Mouse (Mus musculus) bone marrow macrophage, adult 2 months (primary cell): Measurements from ENCODE around the gene Akr1a1.

Experiments used
- CTCF ChIP-seq: IDR thresholded peaks from 2 replicates; pipeline ENCODE4 v1.5.1; 2012; ENCODE audit warnings: low read depth, mild to moderate bottlenecking, low read length, moderate library complexity
- POLR2A ChIP-seq: IDR thresholded peaks from 2 replicates; pipeline ENCODE4 v1.6.1; 2012; ENCODE audit warnings: mild to moderate bottlenecking, low read depth, low read length, borderline replicate concordance

GRCm38 (mm10) chr4:116624831-116625230 lies 26.6 kb downstream of the Akr1a1 start:
- TF ChIP-seq CTCF (no peak), POLR2A (no peak)
